Mouse (Mus musculus) heart, adult 8-10 months (tissue): Measurements from ENCODE around the gene Xrcc4. TPM values are rescaled to one million over a fixed set of nuclear protein-coding genes. Genes with fewer than 3 reads are reported as not detected.
A peak's percentile ranks its signal among the peaks of the same experiment; 100 is the strongest.

ENCODE experiments used
- DNase-seq: peaks from one replicate; pipeline ENCODE4 v3.0.0; 2022; ENCODE audit warnings: low spot score
- total RNA-seq, 4 experiments: library from RNA; stranded (reverse); gene quantifications; 2 replicates each; pipeline ENCODE4 v1.2.4; 2022

The Xrcc4 gene
- total RNA-seq, 4 experiments from 2014 or later = 7.7 to 17.3 (median 10.2) TPM

- DNase-seq = no peak
Observed at GRCm38 (mm10) chr13:89739696-89740242, 349.6 kb downstream of the Xrcc4 start.

GRCm38 (mm10) chr13:89738776-89739695 is 350.4 kb downstream of the Xrcc4 start:
- peak; percentile 80 for DNase-seq

GRCm38 (mm10) chr13:89738275-89738674 is 351.1 kb downstream of the Xrcc4 start:
- no peak for DNase-seq

- DNase-seq = no peak
Observed at GRCm38 (mm10) chr13:89735111-89735510, 354.3 kb downstream of the Xrcc4 start.

GRCm38 (mm10) chr13:89726492-89726891 is 362.9 kb downstream of the Xrcc4 start:
- no peak for DNase-seq

Other genes starting within 250 kb of the Xrcc4 start
- gene Tmem167, start 485 bp downstream of the Xrcc4 start, total RNA-seq = 1 to 10 TPM; 4.6 to 6.4 (median 5.6) TPM